ENCODE assay signal across 8 mouse cellular contexts in the genomic region with DNA sequence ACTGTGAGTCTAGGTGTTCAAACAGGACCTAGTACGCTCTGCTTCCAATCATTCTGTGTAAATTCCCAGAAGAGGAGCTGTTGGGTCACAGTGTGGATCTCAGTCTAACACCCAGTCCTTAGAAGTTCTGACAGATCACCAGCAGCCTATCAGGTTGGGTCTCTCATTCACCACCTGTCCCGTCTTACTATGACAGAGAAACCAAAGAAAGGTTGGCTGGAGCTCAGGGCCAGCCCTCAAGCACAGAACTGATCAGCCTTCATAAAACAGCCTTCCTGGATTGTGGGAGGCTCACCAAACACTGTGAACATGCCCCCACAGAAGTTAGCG.
DNase-seq lines count a peak whose midpoint lies in the region; ATAC-seq and TF ChIP-seq lines count a peak whose summit lies in the region.

No protein-coding gene starts in this region.

- no peaks in the 10 kb centered on the region for H3K27me3 ChIP-seq in heart, postnatal 0 days (ENCODE audit: control insufficient read depth, insufficient read depth, low read length)
- H3K27me3 ChIP-seq in hindbrain, embryonic 12.5 days = no peaks in the 10 kb centered on the region
- no peaks in the 10 kb centered on the region for H3K27me3 ChIP-seq in midbrain, embryonic 12.5 days

- 48% methylated on average over 3 of the region's 3 CpGs for WGBS in heart, postnatal 0 days
- 64% methylated on average over 3 of the region's 3 CpGs for WGBS in hindbrain, embryonic 12.5 days
- 71% methylated on average over 3 of the region's 3 CpGs for WGBS in midbrain, embryonic 12.5 days

- peaks cover 56% of the 10 kb centered on the region for H3K4me1 ChIP-seq in heart, postnatal 0 days (ENCODE audit: control insufficient read depth, insufficient read depth)
- peaks cover 32% of the 10 kb centered on the region for H3K4me1 ChIP-seq in bone marrow macrophage, adult 2 months (ENCODE audit: control insufficient read depth, insufficient read depth, low read length)
- peaks cover 85% of the 10 kb centered on the region for H3K4me1 ChIP-seq in hindbrain, embryonic 12.5 days
- H3K4me1 ChIP-seq in midbrain, embryonic 12.5 days = peaks cover 87% of the 10 kb centered on the region

- no peak for TF ChIP-seq CTCF in heart, postnatal 0 days (IDR thresholded peaks at IDR 0.05; ENCODE audit: low read depth)
- TF ChIP-seq CTCF in bone marrow macrophage, adult 2 months (IDR thresholded peaks at IDR 0.05; ENCODE audit: low read depth, low read length) = no peak

- no peak for TF ChIP-seq POLR2A in bone marrow macrophage, adult 2 months (IDR thresholded peaks at IDR 0.05; ENCODE audit: borderline replicate concordance, low read depth, low read length)

- peak overlapping the region; percentile 55 for H3K4me3 ChIP-seq in heart, postnatal 0 days (ENCODE audit: low read depth, low read length)
- H3K4me3 ChIP-seq in bone marrow macrophage, adult 2 months (ENCODE audit: insufficient read depth, low read length) = peak overlapping the region; percentile 68
- peak overlapping the region; percentile 38 for H3K4me3 ChIP-seq in hindbrain, embryonic 12.5 days
- peak overlapping the region; percentile 46 for H3K4me3 ChIP-seq in midbrain, embryonic 12.5 days

- ATAC-seq in heart, postnatal 0 days (ENCODE audit: insufficient read depth, low read depth) = no peak
- ATAC-seq in hindbrain, embryonic 12.5 days (ENCODE audit: low FRiP score) = no peak
- no peak for ATAC-seq in midbrain, embryonic 12.5 days (ENCODE audit: low FRiP score, low read depth)

- H3K4me2 ChIP-seq in heart, postnatal 0 days (ENCODE audit: low read depth, low read length) = peak overlapping the region; percentile 88
- peak overlapping the region; percentile 69 for H3K4me2 ChIP-seq in hindbrain, embryonic 12.5 days (replicated peaks)
- H3K4me2 ChIP-seq in midbrain, embryonic 12.5 days (replicated peaks) = peak overlapping the region; percentile 77

- intact Hi-C loops in heart, postnatal 25 days (cut with DNase I) = loop anchor here (2.0 kb wide), 2 partner anchors 47 to 55 kb away; no protein-coding TSS in a partner anchor

- H3K9ac ChIP-seq in heart, postnatal 0 days (replicated peaks; ENCODE audit: low read depth, low read length) = peak overlapping the region; percentile 58
- H3K9ac ChIP-seq in hindbrain, embryonic 12.5 days = peak overlapping the region; percentile 71
- peak overlapping the region; percentile 69 for H3K9ac ChIP-seq in midbrain, embryonic 12.5 days (replicated peaks)

- TF ChIP-seq EP300 in heart, postnatal 0 days (IDR thresholded peaks at IDR 0.05; ENCODE audit: low read depth) = no peak

- H3K36me3 ChIP-seq in heart, postnatal 0 days (replicated peaks; ENCODE audit: control insufficient read depth, insufficient read depth, low read length) = peaks cover 8% of the 10 kb centered on the region; the same call in 1 of the 2 replicates
- H3K36me3 ChIP-seq in hindbrain, embryonic 12.5 days = no peaks in the 10 kb centered on the region
- H3K36me3 ChIP-seq in midbrain, embryonic 12.5 days = peaks cover 10% of the 10 kb centered on the region; the same call in 1 of the 2 replicates

- peak overlapping the region; percentile 97 for H3K27ac ChIP-seq in heart, postnatal 0 days (ENCODE audit: low read depth)
- 0 out of 2 replicates have a peak overlapping the region, but pooled peaks have one; percentile 92 for H3K27ac ChIP-seq in bone marrow macrophage, adult 2 months (ENCODE audit: insufficient read depth, low read depth, low read length)
- peak overlapping the region; percentile 94 for H3K27ac ChIP-seq in hindbrain, embryonic 12.5 days
- H3K27ac ChIP-seq in midbrain, embryonic 12.5 days (replicated peaks) = peak overlapping the region; percentile 90

- no peak for DNase-seq in heart, postnatal 0 days (ENCODE audit: low spot score)
- DNase-seq in heart, postnatal 25 days (ENCODE audit: low spot score) = no peak
- no peak for DNase-seq in embryo, embryonic 10 days (ENCODE audit: low spot score)
- no peak for DNase-seq in testis, postnatal 14 days (ENCODE audit: low spot score)
- DNase-seq in gastrocnemius, adult 8-10 months (ENCODE audit: low spot score in 2 of 2) = no peak

- H3K9me3 ChIP-seq in heart, postnatal 0 days (replicated peaks; ENCODE audit: control insufficient read depth, low read length) = no peaks in the 10 kb centered on the region
- no peaks in the 10 kb centered on the region for H3K9me3 ChIP-seq in hindbrain, embryonic 12.5 days (replicated peaks)
- H3K9me3 ChIP-seq in midbrain, embryonic 12.5 days = no peaks in the 10 kb centered on the region
